Mouse (Mus musculus): ENCODE results near the gene Irs1.

DNA sequence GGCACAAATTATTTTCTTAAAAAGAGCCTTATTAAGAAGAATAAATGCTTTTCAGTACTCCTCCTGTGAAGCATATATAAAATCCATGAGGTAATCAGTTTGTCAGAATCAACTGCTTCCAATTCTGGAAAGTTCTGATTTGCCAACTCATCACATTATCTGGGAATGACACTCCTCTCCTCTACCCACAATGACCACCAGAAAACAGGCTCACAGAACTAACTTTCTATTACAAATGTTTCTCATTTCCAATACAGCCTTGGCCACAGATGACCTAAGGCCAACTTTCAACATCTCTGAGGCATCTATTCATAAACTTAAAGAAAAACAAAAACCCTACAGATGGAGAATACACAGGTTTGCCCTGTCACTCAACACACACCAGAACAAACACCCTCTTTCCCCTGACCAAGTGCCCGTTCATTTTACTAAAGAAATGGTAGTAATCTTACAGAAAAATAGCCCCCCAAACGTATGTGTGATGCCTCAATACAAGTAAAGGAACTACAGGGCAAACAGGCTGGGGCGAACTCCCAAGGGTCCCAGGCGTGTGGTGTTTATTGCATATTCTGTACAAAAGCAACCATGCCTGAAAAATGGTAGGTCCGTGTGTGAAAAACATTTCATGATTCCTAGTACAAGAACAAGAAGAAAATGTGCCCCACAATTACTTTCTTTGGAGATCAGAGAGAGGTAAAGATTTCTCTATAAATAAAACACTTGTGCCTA is 5.6 kb downstream of the Irs1 start:
- no peak for TF ChIP-seq CTCF (IDR thresholded peaks at IDR 0.05; ENCODE audit: extremely low read depth, insufficient read depth, low read length)
- no peak for TF ChIP-seq POLR2A (IDR thresholded peaks at IDR 0.05; ENCODE audit: extremely low read depth, insufficient read depth, low read length)
